Mouse (Mus musculus): ENCODE measurements around the gene Nostrin. TPM values are rescaled to one million over a fixed set of nuclear protein-coding genes. Genes with fewer than 3 reads are reported as not detected.

Nostrin gene
- polyA plus RNA-seq, 1 experiment = 0.13 TPM

DNA sequence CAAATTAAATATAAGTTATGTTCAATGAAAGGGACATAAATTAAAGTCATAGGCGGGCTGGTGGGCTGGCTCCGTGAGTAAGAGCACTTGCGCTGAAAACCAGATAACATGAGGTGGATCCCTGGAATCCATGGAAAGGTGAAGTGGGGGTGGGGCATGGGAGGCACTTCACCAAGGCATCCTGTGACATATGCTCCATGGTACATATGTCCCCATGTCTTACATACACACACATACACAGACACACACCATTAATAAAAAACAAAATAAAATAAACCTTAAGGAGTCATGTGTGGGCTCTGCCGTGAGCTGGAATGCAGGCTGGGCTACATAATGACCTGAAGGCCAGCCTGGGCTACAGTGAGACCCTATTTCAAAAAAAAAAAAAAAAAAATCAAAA is 44.1 kb downstream of the Nostrin start:
- Histone ChIP-seq H3K36me3 (ENCODE audit: control insufficient read depth, insufficient read depth) (no peaks in the 10 kb centered on the region), H3ac (ENCODE audit: control insufficient read depth, insufficient read length) (no peak overlapping the region), H3K4me2 (ENCODE audit: low read depth) (no peak overlapping the region), H3K4me3 (no peak overlapping the region), H3K27me3 (ENCODE audit: control insufficient read depth, insufficient read depth, insufficient read length) (no peaks in the 10 kb centered on the region), H3K79me2 (ENCODE audit: control insufficient read depth, insufficient read depth) (no peaks in the 10 kb centered on the region)
- TF ChIP-seq POLR2AphosphoS2 (IDR thresholded peaks at IDR 0.05; ENCODE audit: insufficient read length, low read depth) = no peak
- TF ChIP-seq TCF3 (IDR thresholded peaks at IDR 0.05; ENCODE audit: insufficient read length, low read depth) = no peak
- no peak for TF ChIP-seq SRF (IDR thresholded peaks at IDR 0.05; ENCODE audit: control insufficient read depth, insufficient read length, low read depth)
- TF ChIP-seq TCF12 (IDR thresholded peaks at IDR 0.05; ENCODE audit: insufficient read depth, poor library complexity, severe bottlenecking) = no peak
- no peak for TF ChIP-seq POLR2A (IDR thresholded peaks at IDR 0.05; ENCODE audit: insufficient read length, low read depth)
- TF ChIP-seq USF1 (IDR thresholded peaks at IDR 0.05; ENCODE audit: low read depth) = no peak
- no peak for TF ChIP-seq CEBPB (IDR thresholded peaks at IDR 0.05; ENCODE audit: insufficient read depth, poor library complexity, severe bottlenecking)
- TF ChIP-seq MAX (IDR thresholded peaks at IDR 0.05; ENCODE audit: low read depth) = no peak
- no peak for TF ChIP-seq REST (IDR thresholded peaks at IDR 0.05; ENCODE audit: insufficient read depth, insufficient read length)
- no peak for TF ChIP-seq MYOD1 (IDR thresholded peaks at IDR 0.05; ENCODE audit: control insufficient read depth in 1 of 3, insufficient read length in 2 of 3, low read depth in 2 of 3)
- no peak for TF ChIP-seq E2F4 (IDR thresholded peaks at IDR 0.05; ENCODE audit: insufficient read depth)
- TF ChIP-seq MYOG (IDR thresholded peaks at IDR 0.05; ENCODE audit: control insufficient read depth in 1 of 3, insufficient read depth in 1 of 3, insufficient read length in 2 of 3, low read depth in 2 of 3) = no peak

DNA sequence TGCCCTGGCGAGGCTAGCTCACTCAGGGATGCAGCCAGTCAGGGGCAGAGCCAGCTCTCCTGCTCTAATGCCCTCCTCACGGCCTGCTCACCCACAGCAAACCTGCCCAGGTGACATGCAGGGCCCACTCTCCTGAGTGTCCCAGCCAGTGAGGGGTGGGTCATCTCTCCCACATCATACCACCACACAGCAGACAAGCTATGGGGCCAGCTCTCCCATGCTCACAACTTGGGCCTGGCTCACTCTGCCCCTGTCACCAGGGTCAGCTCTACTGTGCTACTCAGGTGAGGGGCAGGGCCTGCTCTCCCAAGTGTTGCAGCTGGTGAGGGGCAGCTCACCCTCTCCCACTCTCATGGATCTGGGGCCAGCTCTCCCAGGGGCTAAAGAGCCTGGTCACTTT is 52.4 kb downstream of the Nostrin start:
- Histone ChIP-seq H3ac (ENCODE audit: control insufficient read depth, insufficient read length) (no peak overlapping the region), H3K4me2 (ENCODE audit: low read depth) (no peak overlapping the region), H3K36me3 (ENCODE audit: control insufficient read depth, insufficient read depth) (peaks cover 2% of the 10 kb centered on the region), H3K27me3 (ENCODE audit: control insufficient read depth, insufficient read depth, insufficient read length) (no peaks in the 10 kb centered on the region), H3K4me3 (no peak overlapping the region), H3K79me2 (ENCODE audit: control insufficient read depth, insufficient read depth) (no peaks in the 10 kb centered on the region)
- TF ChIP-seq MYOG (IDR thresholded peaks at IDR 0.05; ENCODE audit: control insufficient read depth in 1 of 3, insufficient read depth in 1 of 3, insufficient read length in 2 of 3, low read depth in 2 of 3) = no peak
- TF ChIP-seq TCF3 (IDR thresholded peaks at IDR 0.05; ENCODE audit: insufficient read length, low read depth) = no peak
- no peak for TF ChIP-seq USF1 (IDR thresholded peaks at IDR 0.05; ENCODE audit: low read depth)
- TF ChIP-seq SRF (IDR thresholded peaks at IDR 0.05; ENCODE audit: control insufficient read depth, insufficient read length, low read depth) = no peak
- TF ChIP-seq MAX (IDR thresholded peaks at IDR 0.05; ENCODE audit: low read depth) = no peak

DNA sequence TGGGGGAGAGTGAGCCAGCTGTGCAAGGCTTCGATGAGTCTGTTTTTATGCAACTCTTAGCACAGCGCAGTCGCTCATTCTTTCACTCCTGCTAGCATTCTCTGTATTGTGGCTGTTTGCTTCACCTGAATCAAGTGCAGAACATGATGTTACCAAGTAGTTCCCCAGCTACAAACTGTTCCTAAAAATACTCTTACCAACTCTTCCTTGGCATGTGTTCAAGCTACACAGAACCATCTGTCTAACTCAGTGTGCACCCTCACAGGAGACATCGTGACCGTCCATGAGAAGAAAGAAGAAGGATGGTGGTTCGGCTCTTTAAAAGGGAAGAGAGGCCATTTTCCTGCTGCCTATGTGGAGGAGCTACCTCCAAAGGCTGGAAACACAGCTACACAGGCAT is 53.1 kb downstream of the Nostrin start:
- no peak overlapping the region for H3K4me2 ChIP-seq (ENCODE audit: low read depth)
- no peak overlapping the region for H3K4me3 ChIP-seq
- H3K36me3 ChIP-seq (ENCODE audit: control insufficient read depth, insufficient read depth) = peaks cover 7% of the 10 kb centered on the region
- no peak overlapping the region for H3ac ChIP-seq (ENCODE audit: control insufficient read depth, insufficient read length)
- no peaks in the 10 kb centered on the region for H3K79me2 ChIP-seq (ENCODE audit: control insufficient read depth, insufficient read depth)
- no peak for TF ChIP-seq REST (IDR thresholded peaks at IDR 0.05; ENCODE audit: insufficient read depth, insufficient read length)
- TF ChIP-seq SRF (IDR thresholded peaks at IDR 0.05; ENCODE audit: control insufficient read depth, insufficient read length, low read depth) = no peak
- no peak for TF ChIP-seq TCF3 (IDR thresholded peaks at IDR 0.05; ENCODE audit: insufficient read length, low read depth)
- no peak for TF ChIP-seq USF1 (IDR thresholded peaks at IDR 0.05; ENCODE audit: low read depth)
- TF ChIP-seq POLR2AphosphoS2 (IDR thresholded peaks at IDR 0.05; ENCODE audit: insufficient read length, low read depth) = no peak
- no peak for TF ChIP-seq MYOD1 (IDR thresholded peaks at IDR 0.05; ENCODE audit: control insufficient read depth in 1 of 3, insufficient read length in 2 of 3, low read depth in 2 of 3)
- TF ChIP-seq CEBPB (IDR thresholded peaks at IDR 0.05; ENCODE audit: insufficient read depth, poor library complexity, severe bottlenecking) = no peak
- no peak for TF ChIP-seq MAX (IDR thresholded peaks at IDR 0.05; ENCODE audit: low read depth)
- TF ChIP-seq POLR2A (IDR thresholded peaks at IDR 0.05; ENCODE audit: insufficient read length, low read depth) = no peak
- H3K27me3 ChIP-seq (ENCODE audit: control insufficient read depth, insufficient read depth, insufficient read length) = no peaks in the 10 kb centered on the region

DNA sequence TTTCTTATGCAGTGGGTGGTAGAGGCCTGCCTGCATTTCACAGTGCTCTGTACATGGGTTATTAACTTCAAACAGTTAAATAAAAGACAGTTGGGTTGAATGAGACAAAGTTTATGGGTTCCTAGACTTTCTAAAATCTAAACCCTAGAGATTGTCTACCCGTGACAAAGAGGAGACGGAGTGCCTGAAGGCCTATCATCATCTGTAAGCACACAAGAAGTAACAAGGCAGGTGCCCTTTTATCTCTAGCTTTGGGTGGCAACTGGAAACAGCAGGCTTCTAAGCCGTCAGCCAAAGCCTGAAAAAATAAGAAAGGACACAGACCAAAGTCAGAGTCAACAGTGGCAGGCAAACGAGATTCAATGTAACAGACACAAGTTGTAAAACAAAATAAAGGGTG is 53.6 kb downstream of the Nostrin start:
- H3K4me3 ChIP-seq = no peak overlapping the region
- no peaks in the 10 kb centered on the region for H3K27me3 ChIP-seq (ENCODE audit: control insufficient read depth, insufficient read depth, insufficient read length)

GRCm38 (mm10) chr2:69191059-69191458 is 55.5 kb downstream of the Nostrin start:
- no peak overlapping the region for H3K4me2 ChIP-seq (ENCODE audit: low read depth)
- H3K36me3 ChIP-seq (ENCODE audit: control insufficient read depth, insufficient read depth) = peaks cover 17% of the 10 kb centered on the region
- no peaks in the 10 kb centered on the region for H3K79me2 ChIP-seq (ENCODE audit: control insufficient read depth, insufficient read depth)
- no peaks in the 10 kb centered on the region for H3K27me3 ChIP-seq (ENCODE audit: control insufficient read depth, insufficient read depth, insufficient read length)
- no peak overlapping the region for H3ac ChIP-seq (ENCODE audit: control insufficient read depth, insufficient read length)
- no peak for TF ChIP-seq SRF (IDR thresholded peaks at IDR 0.05; ENCODE audit: control insufficient read depth, insufficient read length, low read depth)
- TF ChIP-seq REST (IDR thresholded peaks at IDR 0.05; ENCODE audit: insufficient read depth, insufficient read length) = no peak
- TF ChIP-seq E2F4 (IDR thresholded peaks at IDR 0.05; ENCODE audit: insufficient read depth) = no peak
- no peak for TF ChIP-seq POLR2AphosphoS2 (IDR thresholded peaks at IDR 0.05; ENCODE audit: insufficient read length, low read depth)
- no peak for TF ChIP-seq MYOD1 (IDR thresholded peaks at IDR 0.05; ENCODE audit: control insufficient read depth in 1 of 3, insufficient read length in 2 of 3, low read depth in 2 of 3)
- no peak for TF ChIP-seq MYOG (IDR thresholded peaks at IDR 0.05; ENCODE audit: control insufficient read depth in 1 of 3, insufficient read depth in 1 of 3, insufficient read length in 2 of 3, low read depth in 2 of 3)
- TF ChIP-seq USF1 (IDR thresholded peaks at IDR 0.05; ENCODE audit: low read depth) = no peak
- no peak for TF ChIP-seq TCF3 (IDR thresholded peaks at IDR 0.05; ENCODE audit: insufficient read length, low read depth)
- TF ChIP-seq MAX (IDR thresholded peaks at IDR 0.05; ENCODE audit: low read depth) = no peak
- no peak for TF ChIP-seq TCF12 (IDR thresholded peaks at IDR 0.05; ENCODE audit: insufficient read depth, poor library complexity, severe bottlenecking)
- TF ChIP-seq POLR2A (IDR thresholded peaks at IDR 0.05; ENCODE audit: insufficient read length, low read depth) = no peak
- TF ChIP-seq CEBPB (IDR thresholded peaks at IDR 0.05; ENCODE audit: insufficient read depth, poor library complexity, severe bottlenecking) = no peak
- no peak overlapping the region for H3K4me3 ChIP-seq

More for the DNA sequence above, 53.6 kb downstream of the Nostrin start:
- peaks cover 11% of the 10 kb centered on the region for H3K36me3 ChIP-seq (ENCODE audit: control insufficient read depth, insufficient read depth)
- no peak for TF ChIP-seq POLR2A (IDR thresholded peaks at IDR 0.05; ENCODE audit: insufficient read length, low read depth)
- H3ac ChIP-seq (ENCODE audit: control insufficient read depth, insufficient read length) = no peak overlapping the region
- H3K4me2 ChIP-seq (ENCODE audit: low read depth) = no peak overlapping the region
- H3K79me2 ChIP-seq (ENCODE audit: control insufficient read depth, insufficient read depth) = no peaks in the 10 kb centered on the region

Data from myocyte (in vitro differentiated cells).